ENCODE assay signal across 16 mouse cellular contexts in the genomic region with DNA sequence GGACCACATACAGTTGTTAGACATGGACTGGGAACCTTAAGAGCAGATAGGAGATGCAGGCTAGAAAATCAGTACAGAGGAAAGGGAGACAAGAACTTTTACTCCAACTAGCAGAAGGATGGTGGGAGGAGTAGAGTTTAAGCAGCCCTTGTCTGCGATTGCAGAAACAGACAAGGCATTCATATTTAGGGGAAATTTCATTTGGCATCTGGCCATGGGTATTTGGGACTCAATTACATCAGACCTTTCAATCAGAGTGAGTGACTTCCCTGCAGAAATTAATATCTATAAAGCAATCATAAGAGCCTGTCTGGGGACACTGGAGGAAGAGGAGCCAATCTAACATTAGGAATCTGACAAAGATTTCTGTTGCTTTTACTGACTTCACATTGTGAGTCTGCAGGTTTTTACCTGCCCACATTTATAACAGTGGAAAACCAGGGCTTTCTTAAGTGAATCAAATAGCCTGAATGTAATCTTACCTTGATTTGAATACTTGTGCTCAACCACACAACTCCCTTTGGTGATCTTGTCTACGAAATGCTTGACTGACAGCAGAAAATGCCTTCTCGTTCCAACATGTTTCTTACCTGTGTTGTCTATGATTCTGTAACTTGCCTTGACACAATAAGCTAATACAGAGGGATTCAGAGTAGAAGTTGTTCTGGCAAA.
"Had no signal": no experiment of that assay in that cellular context is flagged by ENCODE, and none has a peak within 500 bp of the region (broad histone marks: within the 10 kb centered on the region; RNA-seq: fewer than 3 reads in every experiment).

No protein-coding gene starts in this region.

- H3K4me1 ChIP-seq: limb, embryonic 12.5 days; liver, embryonic 13.5 days; lung, embryonic 15.5 days; midbrain, embryonic 12.5 days; neural tube, embryonic 15.5 days had no signal

- H3K9me3 ChIP-seq: limb, embryonic 12.5 days; liver, embryonic 13.5 days; lung, embryonic 15.5 days; midbrain, embryonic 12.5 days; neural tube, embryonic 15.5 days had no signal

- ATAC-seq: liver, postnatal 0 days had no signal

- H3K9ac ChIP-seq: limb, embryonic 12.5 days; liver, embryonic 13.5 days; liver, postnatal 0 days; lung, embryonic 15.5 days; midbrain, embryonic 12.5 days; neural tube, embryonic 15.5 days had no signal

- H3K36me3 ChIP-seq: limb, embryonic 12.5 days; liver, embryonic 13.5 days; lung, embryonic 15.5 days; midbrain, embryonic 12.5 days; neural tube, embryonic 15.5 days had no signal

- H3K27me3 ChIP-seq: limb, embryonic 12.5 days; liver, embryonic 13.5 days; lung, embryonic 15.5 days; midbrain, embryonic 12.5 days; neural tube, embryonic 15.5 days had no signal

- DNase-seq: kidney, adult 11 months; kidney, adult 9 months; kidney, postnatal 36 days; liver; liver, embryonic 13.5 days; liver, postnatal 0 days; lung, postnatal 14 days; right cerebral cortex, adult 18-20 months; right cerebral cortex, postnatal 25 days; thymus, postnatal 4 days had no signal

- H3K4me2 ChIP-seq: limb, embryonic 12.5 days; liver, embryonic 13.5 days; lung, embryonic 15.5 days; midbrain, embryonic 12.5 days; neural tube, embryonic 15.5 days had no signal

- H3K4me3 ChIP-seq: limb, embryonic 12.5 days; liver, embryonic 13.5 days; lung, embryonic 15.5 days; midbrain, embryonic 12.5 days; myocyte; neural tube, embryonic 15.5 days had no signal

- H3K27ac ChIP-seq: kidney, postnatal 0 days; limb, embryonic 12.5 days; liver, embryonic 13.5 days; lung, embryonic 15.5 days; midbrain, embryonic 12.5 days; neural tube, embryonic 15.5 days had no signal
